Mouse (Mus musculus) frontal cortex, postnatal 25 days (tissue): ENCODE measurements around the gene Ripor3.

Experiments
- DNase-seq, 2 experiments: peaks; one replicate each; pipeline ENCODE4 v3.0.0; 2022; ENCODE audit warnings: low spot score in 2 of 2

The Ripor3 gene

DNA sequence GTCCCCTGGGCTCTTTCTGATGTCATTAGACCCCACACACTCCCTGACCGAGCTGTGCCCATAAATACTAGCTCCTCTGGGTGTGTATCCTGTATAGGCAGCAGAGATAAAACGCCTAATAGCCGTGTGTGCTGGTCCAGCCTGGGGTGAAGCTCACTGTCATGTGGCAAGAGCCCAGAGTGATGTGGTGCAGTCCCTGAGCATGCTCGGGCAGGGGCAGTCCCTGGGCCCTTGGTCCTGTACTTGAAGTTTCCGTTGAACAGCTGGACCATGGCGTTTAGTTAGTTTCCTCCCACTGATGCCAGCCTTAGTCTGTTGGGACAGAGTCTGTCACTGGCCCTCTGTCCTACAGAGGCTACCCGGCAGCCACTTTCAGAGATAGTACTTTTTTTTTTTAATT is 55.5 kb downstream of the Ripor3 start:
- DNase-seq, result no peak

DNA sequence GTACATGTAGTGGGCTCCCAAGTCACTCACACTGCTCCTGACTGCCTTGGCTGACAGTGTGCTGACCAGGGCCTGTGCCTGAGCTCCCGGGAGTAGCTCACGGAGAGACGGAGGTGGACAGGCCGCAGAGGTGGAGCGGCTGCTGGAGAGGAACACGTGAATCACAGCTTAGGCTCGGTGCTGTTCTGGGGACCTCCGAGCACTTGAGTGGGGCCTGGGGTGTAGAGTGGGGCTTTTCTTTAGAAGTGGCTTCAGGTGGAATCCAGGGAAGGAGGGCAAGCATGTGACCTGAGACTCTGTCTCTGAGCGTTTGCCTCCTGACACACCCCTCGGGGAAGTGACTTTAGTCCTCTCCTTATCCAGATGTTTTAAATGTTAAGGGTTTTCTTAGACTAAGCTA is 56.6 kb downstream of the Ripor3 start:
- no peak for DNase-seq

DNA sequence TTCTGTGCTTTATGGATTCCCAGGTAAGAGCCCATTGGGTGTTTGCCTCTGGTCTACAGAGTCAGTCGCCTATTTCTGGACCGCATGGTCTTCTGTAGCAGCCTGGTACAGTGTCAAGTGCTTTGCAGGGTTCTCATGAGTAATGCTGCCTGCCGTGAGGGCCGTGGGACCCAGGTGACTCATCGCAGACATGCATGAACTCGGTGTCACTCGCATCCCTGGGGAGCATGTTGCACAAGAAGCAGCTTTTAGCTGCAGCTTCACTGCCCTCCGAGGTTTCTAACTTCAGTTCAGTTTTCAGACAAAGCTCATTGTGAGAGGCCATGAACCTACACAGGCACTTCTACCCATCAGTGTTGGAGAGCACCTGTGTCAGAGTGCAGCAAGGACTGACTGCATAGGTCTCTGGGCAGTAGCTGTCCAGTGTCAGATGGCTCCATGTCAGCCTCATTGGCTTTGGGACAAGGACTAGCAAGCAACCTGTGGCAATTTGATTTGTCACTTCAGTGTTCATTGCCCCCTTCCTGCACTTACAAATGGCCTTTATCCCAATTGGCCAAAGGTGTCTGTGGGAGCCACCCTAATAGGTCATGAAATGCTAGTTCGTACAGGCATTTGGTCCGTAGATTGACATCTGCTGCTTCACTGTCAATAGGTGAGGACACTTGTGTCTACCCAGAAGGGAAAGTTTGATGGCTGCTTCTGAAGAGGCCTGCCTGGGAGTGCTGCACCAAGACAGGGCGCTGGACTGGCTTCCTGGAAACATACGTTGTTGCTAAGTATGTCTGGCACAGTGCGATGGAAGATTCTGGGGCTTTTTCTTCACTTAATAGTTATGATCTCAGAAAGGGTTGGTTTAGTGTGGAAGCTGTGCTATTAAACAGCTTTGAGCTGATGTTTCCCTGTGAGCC is 58.9 kb downstream of the Ripor3 start:
- no peak for DNase-seq

DNA sequence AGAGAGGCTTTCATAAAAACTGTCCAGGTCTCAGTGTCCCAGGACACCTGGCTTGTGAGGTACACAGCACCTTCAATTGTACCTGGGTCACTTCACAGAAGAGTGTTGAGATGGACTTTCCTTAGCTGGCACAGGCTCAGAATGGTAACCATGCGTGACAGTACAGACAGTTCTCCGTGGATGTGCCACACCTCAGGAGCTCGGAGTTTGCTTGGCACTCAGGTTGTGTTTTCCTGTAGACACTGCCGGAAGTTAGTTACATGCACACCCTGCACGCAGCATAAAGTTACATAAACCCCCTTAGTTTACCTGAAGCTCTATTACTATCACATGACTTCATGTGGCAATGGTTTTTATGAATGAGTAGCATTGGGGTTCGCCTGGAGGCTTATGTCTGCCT is 59.7 kb downstream of the Ripor3 start:
- no peak for DNase-seq

DNA sequence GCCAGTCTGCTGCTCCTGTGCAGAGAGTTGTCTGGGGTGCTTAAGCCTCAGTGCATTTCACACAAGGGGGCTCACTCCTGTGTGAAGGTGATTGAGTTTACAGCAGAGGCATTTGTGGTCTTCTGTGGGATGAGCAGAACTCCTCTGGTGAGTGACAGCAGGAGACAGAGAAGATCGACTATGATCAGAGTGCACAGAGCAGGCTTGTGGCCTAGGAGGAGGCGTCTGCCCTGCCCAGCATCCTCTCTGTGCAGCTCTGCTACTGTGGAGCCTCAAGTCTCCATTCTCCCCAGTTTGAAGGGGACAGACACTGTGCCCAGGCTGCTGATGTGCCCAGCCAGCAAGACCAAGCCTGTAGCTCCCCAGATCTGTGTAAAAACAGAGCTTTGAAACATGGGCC is 60.6 kb downstream of the Ripor3 start:
- DNase-seq, result no peak

DNA sequence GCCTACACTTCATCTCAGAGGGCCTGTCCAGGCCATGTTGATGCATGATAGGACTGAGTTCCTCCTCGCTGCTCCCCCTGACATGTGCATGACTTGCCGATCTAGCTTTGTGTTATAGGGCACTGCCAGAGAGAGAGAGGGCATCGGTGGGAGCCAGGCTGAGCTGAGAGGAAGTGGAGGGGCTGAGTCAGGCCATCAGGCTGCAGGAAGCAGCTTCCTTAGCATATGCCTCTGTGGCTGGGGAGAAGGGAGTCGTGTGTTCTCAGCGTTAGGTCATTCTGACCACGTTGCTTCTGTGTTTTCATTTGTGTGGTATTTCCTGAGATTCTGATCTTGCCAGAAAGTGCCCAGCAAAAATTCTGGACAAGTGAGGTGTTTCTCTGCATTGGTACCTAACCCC is 61.2 kb downstream of the Ripor3 start:
- DNase-seq, result no peak

DNA sequence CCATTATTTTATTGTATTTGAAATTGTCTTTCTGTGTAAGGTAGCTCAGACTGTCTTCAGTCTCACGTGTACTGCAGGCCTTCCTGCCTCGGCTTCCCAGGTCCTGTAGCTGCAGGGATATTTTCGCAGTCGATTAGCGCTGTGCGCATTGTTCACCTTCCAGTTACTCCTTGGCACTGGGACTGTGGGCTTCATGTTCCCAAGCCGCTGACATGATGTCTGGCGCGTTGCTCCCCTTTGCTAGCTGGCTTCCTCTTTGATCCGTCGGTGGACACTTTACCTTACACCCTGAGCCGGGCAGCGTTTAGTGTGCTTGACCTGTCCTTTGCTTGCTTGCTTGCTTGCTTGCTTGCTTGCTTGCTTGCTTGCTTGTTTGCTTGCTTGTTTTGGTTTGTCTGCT is 61.9 kb downstream of the Ripor3 start:
- no peak for DNase-seq

DNA sequence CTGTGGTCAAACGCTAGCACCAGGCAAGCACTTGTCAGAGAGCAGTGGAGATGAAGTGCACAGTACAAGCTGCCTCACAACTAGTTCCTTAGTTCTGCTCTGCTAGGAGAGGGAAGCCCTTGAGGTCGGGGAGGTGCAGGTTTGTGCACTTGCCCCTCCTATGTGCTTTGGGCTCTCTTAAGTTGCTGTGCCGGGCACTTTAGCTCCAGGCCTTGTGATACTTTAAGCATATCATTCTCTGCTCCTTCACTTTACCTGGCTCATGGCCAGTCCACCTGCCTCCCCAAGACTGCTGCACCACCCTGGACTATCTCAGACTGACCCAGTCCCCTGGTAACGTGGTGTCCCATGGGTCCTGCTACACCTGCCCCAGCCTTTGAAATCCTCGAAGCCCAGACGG is 62.4 kb downstream of the Ripor3 start:
- DNase-seq, result no peak

DNA sequence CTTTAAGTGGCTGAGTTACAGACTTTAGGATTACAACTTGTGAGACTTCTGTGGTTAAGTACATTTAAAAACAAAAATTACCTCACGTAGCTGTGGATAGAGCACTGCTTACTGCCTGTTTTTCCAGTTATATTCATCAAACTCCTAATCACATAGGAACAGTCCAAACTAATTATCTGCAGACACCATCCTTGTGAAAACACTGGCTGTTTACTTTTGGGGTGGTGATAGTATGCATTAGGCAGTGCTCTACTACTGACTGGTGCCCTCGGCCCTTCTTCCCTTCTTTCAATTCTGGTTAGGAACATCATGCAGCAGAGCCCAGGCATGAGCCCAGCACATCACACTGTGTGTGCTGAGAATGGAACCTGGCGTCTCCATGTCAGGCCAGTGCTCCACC is 63.2 kb downstream of the Ripor3 start:
- no peak for DNase-seq

DNA sequence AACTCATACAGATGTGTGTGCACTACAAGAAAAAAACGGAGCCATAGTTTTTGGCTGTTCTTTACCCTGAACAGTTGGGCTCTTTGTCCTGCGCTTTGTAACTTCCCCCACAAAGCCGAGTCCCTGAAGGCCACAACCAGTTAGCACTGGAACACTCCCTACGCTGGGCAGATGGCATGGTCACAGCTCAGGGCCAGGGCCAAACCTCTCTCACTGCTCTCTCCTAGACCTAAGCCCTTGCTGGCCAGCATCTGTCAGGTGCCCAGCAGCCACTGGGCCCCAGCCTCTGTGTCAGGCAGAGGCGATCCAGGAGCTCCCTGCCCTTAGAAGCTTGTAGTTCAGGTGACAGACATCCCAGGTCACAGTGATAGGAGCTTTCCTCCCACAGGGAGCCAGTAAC is 65.0 kb downstream of the Ripor3 start:
- DNase-seq, result no peak

DNA sequence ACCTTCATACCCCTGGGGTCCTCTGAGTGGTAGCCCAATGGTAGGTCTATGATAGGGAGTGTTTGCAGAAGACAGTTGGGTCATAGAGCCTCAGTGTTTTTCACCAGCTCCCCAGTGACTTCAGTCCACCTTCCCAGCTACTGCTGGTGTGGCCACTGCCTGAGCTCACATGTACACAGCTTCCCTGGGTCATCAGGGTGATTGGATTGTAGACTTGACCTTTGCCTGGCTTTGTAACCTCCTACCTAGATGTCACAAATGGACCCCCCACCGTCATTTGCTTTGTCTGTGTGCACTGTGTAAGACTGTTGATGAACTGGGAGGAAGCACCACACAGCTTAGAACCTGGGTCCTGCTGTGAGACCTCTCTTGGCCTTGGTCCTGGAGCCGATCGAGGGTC is 66.2 kb downstream of the Ripor3 start:
- no peak for DNase-seq

DNA sequence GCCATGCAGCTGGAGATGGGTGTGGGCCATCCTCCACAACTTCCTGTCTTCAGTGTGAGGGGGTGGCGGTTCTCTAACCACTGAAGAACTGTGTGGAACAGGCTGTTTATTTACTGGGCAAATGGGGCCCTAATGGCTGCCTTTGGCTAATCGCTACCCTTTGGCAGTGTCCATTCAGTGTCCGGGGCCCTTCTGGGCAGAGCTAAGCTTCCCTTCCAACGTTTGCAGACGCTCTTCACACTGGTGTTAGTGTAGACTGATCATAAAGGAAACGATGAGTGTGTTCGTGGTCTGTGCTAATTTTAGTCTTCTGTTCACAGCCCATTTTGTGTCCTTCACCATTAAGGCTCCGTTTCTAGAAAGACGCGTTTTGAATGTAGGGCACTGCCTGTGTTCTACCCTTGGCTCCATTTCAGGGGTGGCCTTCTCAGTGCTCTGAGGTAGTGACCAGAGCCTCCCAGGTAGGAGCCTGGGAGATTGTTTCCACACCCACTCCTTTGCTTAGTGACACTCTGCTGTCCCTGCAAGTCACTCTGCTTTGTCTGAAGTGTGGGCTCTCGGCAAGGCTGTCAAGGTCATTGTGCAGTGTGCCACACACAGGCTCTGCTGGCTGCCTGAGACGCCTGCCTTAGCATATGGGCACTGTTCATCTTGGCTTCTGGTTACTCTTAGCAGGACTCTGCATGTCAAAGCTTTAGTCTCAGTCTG is 67.3 kb downstream of the Ripor3 start:
- DNase-seq, result no peak

DNA sequence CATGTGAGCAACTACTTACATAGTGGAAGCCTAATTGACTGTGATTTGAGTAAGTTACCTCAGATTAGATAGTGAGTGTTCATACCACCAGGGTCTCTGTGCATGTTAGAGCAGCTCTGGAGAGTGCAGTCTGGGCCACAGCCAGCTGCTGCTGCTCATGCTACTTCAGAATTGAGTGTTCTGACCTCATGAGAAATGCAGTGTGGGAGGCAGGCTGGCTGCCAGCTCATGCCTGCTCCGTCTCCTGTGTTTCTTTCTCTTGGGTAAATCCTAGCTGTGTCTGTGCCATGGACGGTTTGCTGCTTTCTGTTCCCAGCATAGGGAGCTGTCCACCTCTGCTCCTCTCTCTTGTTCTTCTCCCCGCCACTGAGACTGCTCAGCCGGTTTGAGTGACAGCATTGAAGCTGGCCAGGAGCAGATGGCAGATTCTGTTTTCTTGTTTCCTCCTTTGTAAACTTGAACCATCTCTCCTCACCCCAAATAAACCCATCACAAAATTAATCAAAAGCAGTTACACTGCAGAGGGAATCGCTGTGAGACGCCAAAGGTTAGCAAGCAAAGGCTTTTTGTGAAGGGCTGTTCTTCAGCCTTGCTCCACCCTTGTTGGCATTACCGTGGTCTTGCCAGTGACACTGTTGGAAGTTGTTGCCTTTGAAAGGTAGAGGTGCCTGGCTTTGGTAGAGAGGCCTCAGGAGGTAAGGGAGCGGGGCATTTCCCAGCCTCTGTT is 68.1 kb downstream of the Ripor3 start:
- DNase-seq, result peak; percentile 45 to 50

DNA sequence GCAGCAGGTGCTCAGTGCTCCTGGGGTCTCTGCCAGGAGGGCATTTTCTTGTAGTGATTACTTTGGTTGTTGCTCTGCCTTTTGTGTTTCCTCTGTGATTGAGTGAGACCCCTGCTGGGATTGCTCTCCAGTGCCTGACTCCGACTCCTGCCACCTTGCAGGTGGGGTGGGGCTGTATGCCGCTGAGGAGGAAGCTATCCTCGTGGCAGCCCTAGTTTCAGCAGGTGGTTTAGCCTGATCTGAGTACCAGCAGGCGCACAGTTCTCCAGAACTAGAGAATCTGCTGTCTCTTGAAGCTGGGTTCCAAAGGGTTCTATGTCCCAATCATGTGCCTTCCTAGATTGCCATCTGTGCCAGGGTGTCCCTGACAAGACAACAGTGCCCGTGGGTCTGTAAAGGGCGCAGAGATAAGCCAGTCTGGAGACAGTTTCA is 68.7 kb downstream of the Ripor3 start:
- DNase-seq, result no peak

DNA sequence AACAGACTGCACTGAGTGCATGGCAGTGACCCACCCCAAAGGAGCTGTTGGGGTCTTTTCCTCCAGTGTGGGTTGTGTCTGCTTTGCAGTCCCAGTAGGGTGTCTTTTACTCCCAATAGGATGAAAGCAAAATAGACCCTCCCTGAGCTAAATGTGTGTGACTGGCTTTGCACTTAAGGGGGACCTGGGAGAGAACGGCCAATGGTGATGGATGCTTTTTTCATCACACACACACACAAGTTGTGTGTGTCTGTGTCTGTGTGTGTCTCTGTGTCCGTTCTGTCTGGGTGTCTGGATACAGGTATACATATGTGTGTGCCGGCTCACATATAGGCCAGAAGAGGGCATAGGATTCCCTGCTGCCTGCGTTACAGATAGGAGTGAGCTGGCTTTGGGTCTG is 69.1 kb downstream of the Ripor3 start:
- no peak for DNase-seq

DNA sequence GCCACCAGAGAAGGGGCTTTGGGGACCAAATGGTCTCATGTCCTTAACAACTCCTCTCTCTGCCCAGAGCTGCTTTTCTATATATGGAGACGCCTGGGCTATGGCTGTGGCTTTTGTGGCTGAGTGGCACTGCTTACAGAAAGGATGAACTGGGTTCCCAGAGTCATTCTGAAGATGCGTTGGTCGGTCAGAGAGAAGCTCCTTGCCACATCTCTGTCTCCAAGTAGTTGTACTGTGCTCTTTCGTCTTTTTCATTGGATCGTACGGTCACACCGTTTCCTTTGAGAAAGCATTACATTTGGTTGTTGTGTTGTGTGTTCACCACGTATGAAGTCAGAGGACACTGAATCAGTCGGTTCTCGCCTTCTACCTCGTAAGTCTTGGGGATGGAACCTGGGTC is 69.8 kb downstream of the Ripor3 start:
- DNase-seq, result no peak

DNA sequence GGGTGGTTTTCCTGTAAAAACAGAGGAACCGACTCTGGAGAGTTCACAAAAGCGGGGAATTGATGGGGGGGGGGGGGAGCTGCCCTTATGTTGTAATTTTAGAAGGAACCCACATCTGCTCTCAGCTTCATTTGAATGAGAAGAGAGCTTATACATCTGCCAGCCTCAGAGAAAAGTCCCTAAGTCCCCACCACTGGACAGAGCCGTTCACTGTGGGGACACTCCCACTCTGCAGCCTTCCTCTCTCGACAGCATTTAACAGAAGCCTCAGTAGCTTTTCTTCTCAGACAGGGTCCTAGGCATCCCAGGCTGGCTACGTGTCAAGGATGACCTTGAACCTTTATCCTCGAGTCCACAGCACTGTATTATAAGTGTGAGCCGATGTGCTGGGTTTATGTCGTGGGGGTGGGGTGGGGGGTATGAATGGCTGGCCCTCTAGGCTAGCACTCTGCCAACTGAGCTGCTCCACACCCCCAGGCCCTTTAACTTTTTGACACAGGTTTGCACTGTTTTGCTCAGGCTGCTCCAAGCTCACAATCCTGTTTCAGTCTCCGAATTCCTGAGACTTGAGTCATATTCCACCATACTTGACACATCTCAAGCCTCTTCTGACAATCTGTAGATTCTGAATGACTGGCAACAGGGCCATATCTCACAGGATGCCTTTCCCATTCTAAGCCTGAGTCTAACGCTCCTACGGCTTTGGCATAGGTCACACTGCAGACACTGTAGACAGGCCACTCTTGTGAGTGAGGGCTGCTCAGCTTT is 70.6 kb downstream of the Ripor3 start:
- DNase-seq, result no peak

DNA sequence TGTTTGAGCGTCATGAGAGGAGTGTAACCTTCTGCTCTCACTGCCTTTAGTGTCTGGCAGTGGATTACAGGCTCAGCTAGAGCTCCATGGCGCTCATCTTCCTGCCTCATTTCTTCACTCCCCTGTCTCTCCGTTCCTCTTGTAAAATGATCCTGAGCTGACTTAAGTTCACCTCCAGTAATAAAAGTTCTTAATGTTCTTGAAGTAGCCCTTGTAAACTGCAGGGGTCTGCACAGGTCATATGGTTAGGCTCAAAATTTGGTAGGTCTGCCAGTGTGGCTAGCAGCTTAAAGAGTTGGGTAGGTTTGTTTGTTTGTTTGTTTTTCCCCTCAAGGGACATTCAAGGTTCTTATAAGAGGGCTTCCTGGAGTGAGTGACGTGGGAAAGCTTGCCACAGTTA is 71.2 kb downstream of the Ripor3 start:
- DNase-seq, result no peak

DNA sequence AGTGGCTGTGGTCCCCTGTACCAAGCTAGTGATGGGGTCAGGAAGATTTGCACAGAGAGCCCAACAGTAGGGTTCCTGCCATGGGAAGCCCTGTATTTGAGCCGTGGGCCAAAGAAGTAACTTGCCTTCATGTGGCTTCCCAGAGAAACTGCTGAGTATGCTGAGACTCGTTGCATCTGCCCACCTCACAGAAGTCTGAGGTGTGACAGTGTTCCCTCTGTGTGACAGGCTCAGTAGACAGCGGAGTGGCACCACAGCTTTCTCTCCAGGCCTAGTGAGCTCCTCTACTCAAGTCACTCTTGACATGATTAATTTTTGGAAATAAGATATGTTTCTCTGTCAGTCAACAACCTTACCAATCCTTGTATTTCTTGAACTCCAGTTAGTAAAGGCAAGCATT is 71.6 kb downstream of the Ripor3 start:
- DNase-seq, result no peak

DNA sequence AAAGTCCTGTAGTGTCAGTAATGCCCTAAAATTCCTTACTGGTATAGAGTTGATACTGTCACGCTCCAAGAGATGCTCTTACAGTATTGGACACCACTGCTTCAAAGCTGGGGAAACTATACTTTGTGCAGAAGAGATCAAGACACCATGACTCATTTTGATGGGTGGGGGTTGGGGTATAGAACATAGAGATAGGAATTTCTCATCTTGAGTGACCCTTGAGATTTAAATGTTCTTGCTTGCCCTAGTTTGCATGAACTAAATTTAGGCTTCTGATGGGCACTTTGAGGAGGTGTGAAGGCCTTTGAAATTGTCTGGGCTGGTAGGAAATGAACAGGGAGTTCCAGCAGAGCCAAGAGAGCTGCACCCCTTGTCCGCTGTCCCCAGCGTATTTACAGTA is 74.5 kb downstream of the Ripor3 start:
- no peak for DNase-seq

DNA sequence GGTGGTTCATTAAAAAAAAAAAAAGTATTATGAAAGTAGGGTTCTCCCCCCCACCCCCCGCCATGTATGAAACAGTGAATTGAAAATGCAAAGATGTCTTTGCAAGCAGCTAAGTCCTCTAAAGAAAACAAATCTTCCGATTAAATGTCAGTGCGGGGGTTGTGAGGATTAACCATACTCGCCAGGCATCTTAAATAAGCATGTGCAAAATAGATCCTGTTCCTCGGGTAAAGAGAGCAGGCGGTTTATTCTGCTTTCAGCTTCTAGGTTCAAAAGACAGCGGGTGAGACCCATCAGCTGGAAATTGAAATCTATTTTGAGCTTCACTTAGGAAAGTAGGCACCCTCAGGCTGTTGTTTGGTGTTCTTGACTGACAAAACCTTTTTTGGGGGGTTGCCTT is 77.0 kb downstream of the Ripor3 start:
- no peak for DNase-seq

DNA sequence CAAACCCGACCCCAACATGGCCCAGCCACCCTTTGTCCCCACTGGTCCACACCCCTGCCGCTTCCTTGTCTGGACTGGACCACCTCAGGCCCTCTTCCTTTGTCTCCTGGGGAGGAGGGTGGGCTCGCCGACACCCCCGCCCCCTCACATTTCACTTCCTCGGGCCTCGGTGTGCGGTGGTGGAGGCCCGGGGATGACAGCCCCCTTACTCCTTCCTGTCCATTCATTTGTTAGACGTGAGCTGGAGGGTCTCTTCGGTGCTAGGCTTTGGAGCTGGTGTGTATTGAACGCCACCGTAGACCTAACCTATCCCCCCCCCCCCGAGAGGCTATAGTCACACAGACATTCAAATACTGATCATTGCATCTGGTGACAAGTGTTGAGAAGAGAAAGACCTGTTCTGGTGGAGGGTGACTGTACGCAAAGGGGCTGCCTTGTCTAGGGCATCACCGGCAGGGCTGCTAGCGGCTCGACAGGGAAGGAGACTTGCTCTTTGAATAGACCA is 77.6 kb downstream of the Ripor3 start:
- no peak for DNase-seq
